Mouse (Mus musculus): Measurements from ENCODE around the gene Shc3. TPM values are rescaled to one million over a fixed set of nuclear protein-coding genes. Genes with fewer than 3 reads are reported as not detected.

The Shc3 gene
- polyA plus RNA-seq, 1 experiment, result 71.6 TPM

DNA sequence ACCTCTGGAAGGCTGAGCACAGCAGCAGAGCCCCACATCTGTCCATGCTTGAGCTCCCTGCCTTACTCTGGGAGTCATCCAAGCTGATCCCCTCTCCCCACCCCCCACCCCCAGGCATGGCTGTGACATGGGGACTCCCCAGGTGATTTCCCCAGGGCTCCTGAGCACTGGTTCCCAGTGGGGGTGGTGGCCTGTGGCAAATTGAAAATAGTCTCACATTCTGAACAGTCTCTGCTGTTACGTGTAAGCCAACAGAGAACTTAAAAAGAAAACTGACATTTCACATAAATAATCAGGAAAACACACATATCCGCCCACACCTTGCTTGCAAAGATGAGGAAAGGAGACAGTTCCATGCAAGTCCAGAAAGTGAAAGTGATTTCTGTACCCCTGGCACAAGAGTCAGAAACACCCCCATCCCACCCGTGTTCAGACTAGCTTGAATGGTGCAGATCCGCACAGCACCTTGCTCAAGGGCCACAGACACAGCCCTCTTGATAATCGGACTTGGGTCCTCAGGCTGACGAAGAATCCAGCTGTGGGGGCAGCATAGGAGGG is 177.8 kb downstream of the Shc3 start:
- no peak for DNase-seq (ENCODE audit: extremely low spot score in 1 of 2, low spot score in 1 of 2)

DNA sequence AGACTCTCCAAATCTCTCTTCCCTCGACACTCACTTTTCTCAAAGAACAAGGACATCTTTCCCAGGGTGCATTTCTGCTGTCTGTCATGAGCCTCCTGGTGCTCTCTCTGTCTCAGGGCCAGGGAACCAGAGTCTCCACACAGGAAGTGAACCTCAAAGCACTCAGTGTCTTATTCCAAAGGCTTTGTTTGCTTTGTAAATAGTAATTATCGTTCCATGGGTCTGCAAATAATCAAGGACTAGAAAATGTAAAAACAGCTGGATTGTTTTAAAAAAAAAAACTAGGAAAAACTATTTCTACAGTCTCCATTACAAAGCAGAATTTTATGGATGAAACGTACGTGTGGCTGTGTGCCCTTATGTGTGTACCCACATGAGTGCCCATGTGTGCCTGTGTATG is 178.8 kb downstream of the Shc3 start:
- DNase-seq (ENCODE audit: extremely low spot score in 1 of 2, low spot score in 1 of 2), result no peak

DNA sequence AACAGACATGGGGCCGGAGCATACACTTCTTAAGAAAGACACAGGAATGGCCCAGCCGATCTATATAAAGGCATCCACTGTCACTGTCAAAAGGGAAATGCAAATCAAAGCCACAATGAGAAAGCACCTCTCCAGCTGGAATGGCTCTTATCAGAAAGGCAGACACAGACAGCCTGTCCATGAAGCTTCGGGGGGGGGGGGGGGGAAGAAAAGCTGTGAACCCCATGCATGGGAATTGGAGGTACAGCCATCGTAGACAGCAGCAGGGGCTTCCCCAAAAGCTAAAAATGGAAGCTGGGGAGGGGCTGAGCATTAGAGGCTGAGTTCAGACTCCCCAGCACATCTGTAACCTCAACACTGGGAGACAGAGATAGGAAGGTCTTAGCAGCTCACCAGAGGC is 181.3 kb downstream of the Shc3 start:
- no peak for DNase-seq (ENCODE audit: extremely low spot score in 1 of 2, low spot score in 1 of 2)

DNA sequence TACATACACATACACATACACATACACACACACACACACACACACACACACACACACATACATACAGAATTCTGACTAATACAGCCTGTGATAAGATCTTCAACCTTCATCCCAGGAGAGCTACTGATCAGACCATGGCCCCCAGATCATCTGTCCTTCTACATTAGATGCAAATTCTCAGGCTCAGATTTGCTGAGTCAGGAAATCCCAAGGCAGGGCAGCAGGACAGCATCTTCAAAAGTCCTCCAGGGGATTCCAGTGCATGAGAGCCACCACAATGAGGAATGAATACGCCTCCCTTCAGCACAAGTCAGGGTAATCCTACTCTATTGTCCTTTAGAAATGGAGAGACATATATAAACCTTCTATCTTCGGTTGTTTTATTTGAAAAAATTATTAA is 184.3 kb downstream of the Shc3 start:
- no peak for DNase-seq (ENCODE audit: extremely low spot score in 1 of 2, low spot score in 1 of 2)

DNA sequence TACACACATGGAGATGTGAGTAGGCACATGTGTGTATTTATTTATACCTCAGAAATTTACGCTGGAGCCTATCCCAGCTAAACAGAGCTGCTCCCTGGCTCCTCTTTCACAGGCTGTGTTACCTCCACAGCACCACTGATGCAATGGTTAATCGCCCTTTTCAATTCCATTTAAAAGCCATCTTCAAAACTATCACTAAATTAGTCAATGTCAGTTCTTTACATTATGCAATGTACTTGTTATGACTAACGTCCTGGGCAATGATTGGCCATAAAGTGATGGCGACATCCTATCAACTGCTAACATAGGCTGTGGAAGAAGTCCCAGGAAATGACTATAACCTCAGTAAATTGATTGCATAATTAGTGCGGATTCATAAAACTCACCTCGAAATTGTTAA is 187.7 kb downstream of the Shc3 start:
- DNase-seq (ENCODE audit: extremely low spot score in 1 of 2, low spot score in 1 of 2), result no peak

Other genes starting within 250 kb of the Shc3 start
- 6.2 and 6.3 TPM in 2 replicates for gene S1pr3, start 160.8 kb downstream of the Shc3 start, polyA plus RNA-seq (2012; rRNA removed)
- 4.4 and 4.8 TPM in 2 replicates for gene Cks2, start 75.8 kb upstream of the Shc3 start, polyA plus RNA-seq (2012; rRNA removed)
- 23.5 and 24.2 TPM in 2 replicates for gene Secisbp2, start 82.3 kb upstream of the Shc3 start, polyA plus RNA-seq (2012; rRNA removed)
- 80.9 and 95.5 TPM in 2 replicates for gene Sema4d, start 224.3 kb upstream of the Shc3 start, polyA plus RNA-seq (2012; rRNA removed)